Mouse (Mus musculus) hindbrain, embryonic 15.5 days (tissue): ENCODE data around the gene Abcb10. TPM values are rescaled to one million over a fixed set of nuclear protein-coding genes. Genes with fewer than 3 reads are reported as not detected.
"Not testable (repeated sequence)": the region's sequence is repeated elsewhere in the genome, so short reads cannot be mapped to it uniquely, and the experiment has no call there.

Experiments
- ATAC-seq: fragments of 200-750 bp; cut with Nextera tagmentation; 2 replicates; pipeline ENCODE4 v1.8.0; 2017; ENCODE audit warnings: low read depth, moderate number of reproducible peaks, moderate TSS enrichment; ENCODE audit not compliant: low FRiP score
- H3K27ac ChIP-seq: fragments of 300-500 bp; sonication (generic); replicated peaks from 2 replicates; pipeline ENCODE4 v1.5.1; 2015; ENCODE audit warnings: mild to moderate bottlenecking, inconsistent platforms
- H3K27me3 ChIP-seq: fragments of 300-500 bp; sonication (generic); 2 replicates; pipeline ENCODE4 v1.6.1; 2015; ENCODE audit warnings: control low read depth, inconsistent platforms
- H3K36me3 ChIP-seq: fragments of 300-500 bp; sonication (generic); 2 replicates; pipeline ENCODE4 v1.6.1; 2015; ENCODE audit warnings: control low read depth, inconsistent platforms
- H3K4me1 ChIP-seq: fragments of 300-500 bp; sonication (generic); replicated peaks from 2 replicates; pipeline ENCODE4 v1.6.1; 2015; ENCODE audit warnings: control low read depth, inconsistent platforms
- H3K4me2 ChIP-seq: fragments of 300-500 bp; sonication (generic); 2 replicates; pipeline ENCODE4 v1.6.1; 2015; ENCODE audit warnings: moderate library complexity, mild to moderate bottlenecking, inconsistent platforms
- H3K4me3 ChIP-seq: fragments of 300-500 bp; sonication (generic); 2 replicates; pipeline ENCODE4 v1.5.1; 2015; ENCODE audit warnings: mild to moderate bottlenecking, inconsistent platforms
- H3K9ac ChIP-seq: fragments of 300-500 bp; sonication (generic); 2 replicates; pipeline ENCODE4 v1.6.1; 2015; ENCODE audit warnings: inconsistent platforms
- H3K9me3 ChIP-seq: fragments of 300-500 bp; sonication (generic); 2 replicates; pipeline ENCODE4 v1.6.1; 2016; ENCODE audit warnings: control low read depth, inconsistent platforms
- WGBS: fragments of 180-500 bp; shearing (Covaris S2); methylation state at CpG from one replicate; pipeline ENCODE4 v1.1.7; 2015; 5-methylcytosine and 5-hydroxymethylcytosine counted together
- polyA plus RNA-seq: library from polyadenylated mRNA; unstranded; fragments of >200 nt; fragmentation: Nextera tagmentation; extraction: Ambion mirVana; gene quantifications from 2 replicates; pipeline ENCODE4 v1.2.1, GENCODE M21; 2015

Gene Abcb10
- 14.9 and 15.2 TPM in 2 replicates for polyA plus RNA-seq

DNA sequence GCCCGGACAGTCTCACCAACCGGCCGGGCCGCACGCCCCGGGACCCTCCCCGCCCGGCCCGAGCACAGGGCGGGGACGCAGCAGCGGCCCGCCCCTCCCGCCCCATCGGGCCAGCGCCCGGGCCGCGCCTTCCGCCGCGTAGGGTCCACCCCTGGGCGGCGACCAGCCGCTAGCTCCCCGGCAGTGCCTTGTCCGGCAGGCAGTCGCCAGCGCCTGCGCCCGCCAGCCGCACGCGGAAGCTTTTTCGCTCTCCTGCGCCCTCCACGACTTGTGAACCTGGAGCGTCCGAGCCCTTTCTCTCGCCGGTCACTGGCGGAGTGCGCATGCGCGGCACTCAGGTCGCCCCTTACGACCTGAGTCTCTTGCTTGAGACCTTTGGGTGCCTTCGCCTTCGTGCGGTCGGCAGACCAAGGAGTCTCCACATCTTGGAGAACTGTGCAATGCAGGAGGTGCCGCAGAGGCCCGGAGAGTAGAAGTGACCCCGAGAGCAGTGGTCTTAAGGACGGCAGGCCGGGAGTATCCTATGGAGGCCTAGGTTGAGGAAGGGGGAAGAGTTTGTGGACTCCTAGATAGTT, at the start of gene Abcb10:
Gene Abcb10 (minus strand): TSS at position 297 of the 575 bp plus-strand sequence.
- peak within 1 kb of the TSS; percentile 75 for H3K27ac ChIP-seq
- H3K4me1 ChIP-seq = peaks cover 29% of the 10 kb centered on the region
- peak; percentile 95 for ATAC-seq
- H3K9ac ChIP-seq = peak within 1 kb of the TSS; percentile 73
- WGBS = 1% methylated on average over 44 of the region's 56 CpGs
- no peaks in the 10 kb centered on the region for H3K27me3 ChIP-seq
- H3K4me2 ChIP-seq = peak within 1 kb of the TSS; percentile 77
- peak within 1 kb of the TSS; percentile 81 for H3K4me3 ChIP-seq
- H3K36me3 ChIP-seq = no peaks in the 10 kb centered on the region
- no peaks in the 10 kb centered on the region for H3K9me3 ChIP-seq

DNA sequence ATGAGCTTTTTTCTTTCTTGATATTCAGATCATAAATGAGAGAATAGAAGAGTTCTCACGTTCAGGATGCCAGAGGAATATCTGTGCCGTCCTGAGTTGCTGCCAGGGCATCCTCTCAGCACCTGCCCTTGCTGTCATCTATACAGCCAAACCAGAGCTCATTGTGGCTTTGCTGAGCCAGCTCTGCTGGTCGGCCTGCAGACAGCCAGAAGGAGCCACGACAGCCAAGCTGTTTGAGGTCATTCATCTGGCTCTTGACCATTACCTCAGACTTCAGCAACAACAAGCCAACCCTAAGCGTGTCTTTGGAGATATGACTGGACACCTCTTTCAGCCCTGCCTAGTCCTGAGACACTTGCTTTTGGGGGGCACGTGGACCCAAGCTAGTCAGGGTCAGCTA, 44.9 kb upstream of the Abcb10 start:
- no peaks in the 10 kb centered on the region for H3K27me3 ChIP-seq
- peaks cover 53% of the 10 kb centered on the region for H3K36me3 ChIP-seq
- H3K9ac ChIP-seq = no peak overlapping the region
- no peak overlapping the region for H3K4me2 ChIP-seq
- peaks cover 7% of the 10 kb centered on the region; the same call in 1 of the 2 replicates for H3K4me1 ChIP-seq
- H3K9me3 ChIP-seq = no peaks in the 10 kb centered on the region
- no peak overlapping the region for H3K4me3 ChIP-seq
- 93% methylated on average over 6 of the region's 6 CpGs for WGBS
- H3K27ac ChIP-seq = no peak overlapping the region
- ATAC-seq = no peak

GRCm38 (mm10) chr8:124026265-124026664, 43.3 kb upstream of the Abcb10 start:
- 82% methylated on average over 2 of the region's 2 CpGs for WGBS
- H3K36me3 ChIP-seq = peaks cover 45% of the 10 kb centered on the region
- not testable (repeated sequence) for H3K9me3 ChIP-seq

DNA sequence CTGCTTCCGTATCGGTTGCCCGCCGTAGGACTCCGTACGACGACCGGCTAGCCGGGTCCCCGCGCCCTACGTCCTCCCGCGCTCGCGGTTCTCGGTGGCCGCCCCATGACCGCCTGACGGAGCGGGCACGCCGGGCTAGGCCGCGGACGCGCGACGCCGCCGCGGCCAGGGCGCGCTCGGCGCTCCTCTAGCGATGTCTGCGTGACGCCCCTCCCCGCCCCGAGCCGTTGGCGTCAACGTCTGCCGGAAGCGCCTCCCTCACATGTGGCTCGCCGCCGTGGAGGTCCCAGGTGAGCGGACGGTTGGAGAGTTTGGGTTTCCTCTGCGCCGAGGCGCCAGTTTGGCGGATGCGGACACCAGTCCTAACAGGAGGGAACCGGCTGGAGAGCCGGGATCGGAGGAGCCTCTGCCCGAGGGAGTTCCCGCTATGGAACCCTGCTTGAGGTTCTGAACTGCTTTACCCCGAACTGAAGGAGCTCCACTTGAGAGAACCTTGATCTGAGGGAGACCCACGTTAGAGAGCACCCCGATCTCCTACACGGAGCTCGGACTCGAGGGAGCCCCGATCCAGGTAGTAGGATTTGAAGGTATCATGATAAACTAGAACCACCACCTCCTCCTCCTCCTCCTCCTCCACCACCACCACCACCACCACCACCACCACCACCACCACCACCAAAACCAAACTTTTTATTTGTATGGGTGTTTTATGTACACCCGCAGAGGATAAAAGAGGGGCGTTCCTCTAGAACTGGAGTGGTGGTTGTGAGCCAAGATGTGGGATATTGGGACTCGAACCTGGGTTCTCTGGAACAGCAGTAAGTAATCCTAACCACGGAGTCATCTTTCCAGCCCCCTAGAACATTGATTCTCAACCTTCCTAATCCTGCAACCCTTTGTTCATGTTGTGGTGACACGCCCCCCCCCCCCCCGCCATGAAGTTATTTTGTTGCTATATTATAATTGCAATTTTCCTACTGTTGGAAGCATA, 38.6 kb upstream of the Abcb10 start, which contains the start of the genes Taf5l and Urb2:
Gene Taf5l (minus strand): TSS at position 161 of the 991 bp plus-strand sequence.
Gene Urb2 (plus strand): TSS at position 272 of the 991 bp plus-strand sequence.
- H3K4me2 ChIP-seq = peak within 1 kb of the TSS; percentile 60
- 2% methylated on average over 73 of the region's 74 CpGs for WGBS
- peak; percentile 95 for ATAC-seq
- H3K27ac ChIP-seq = peak within 1 kb of the TSS; percentile 93
- H3K9me3 ChIP-seq = no peaks in the 10 kb centered on the region
- H3K27me3 ChIP-seq = no peaks in the 10 kb centered on the region
- peaks cover 28% of the 10 kb centered on the region for H3K4me1 ChIP-seq
- H3K36me3 ChIP-seq = peaks cover 8% of the 10 kb centered on the region
- peak within 1 kb of the TSS; percentile 64 for H3K4me3 ChIP-seq
- peak within 1 kb of the TSS; percentile 59 for H3K9ac ChIP-seq

More at GRCm38 (mm10) chr8:124026265-124026664, 43.3 kb upstream of the Abcb10 start:
- not testable (repeated sequence) for H3K4me2 ChIP-seq, H3K27ac ChIP-seq, ATAC-seq, H3K9ac ChIP-seq, H3K27me3 ChIP-seq, H3K4me3 ChIP-seq
- peaks cover 14% of the 10 kb centered on the region for H3K4me1 ChIP-seq

GRCm38 (mm10) chr8:124020439-124021236, 37.7 kb upstream of the Abcb10 start:
- peak overlapping the region; percentile 64 for H3K4me3 ChIP-seq

DNA sequence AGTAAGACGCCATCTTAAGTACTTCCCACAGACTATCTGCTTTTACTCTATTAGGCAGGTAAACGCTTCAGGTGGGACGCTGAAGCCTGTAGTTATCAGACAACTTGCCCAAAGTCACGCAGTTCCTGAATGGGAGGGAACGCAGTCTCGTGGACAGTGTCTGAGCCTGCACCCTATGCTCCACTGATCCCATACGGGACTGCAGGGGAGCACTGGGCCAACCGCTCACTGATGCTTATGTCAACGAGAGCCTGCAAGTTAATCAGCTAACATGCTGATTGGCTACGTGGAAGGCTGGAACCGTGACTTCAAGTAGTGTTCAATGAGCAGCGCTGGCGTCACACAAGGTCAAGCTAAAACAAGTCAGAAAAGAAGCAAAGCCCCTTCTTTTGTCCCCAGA, 36.9 kb upstream of the Abcb10 start:
- Histone ChIP-seq H3K36me3 (no peaks in the 10 kb centered on the region), H3K9ac (no peak overlapping the region), H3K4me1 (peaks cover 28% of the 10 kb centered on the region), H3K4me3 (peak overlapping the region; percentile 64), H3K27ac (no peak overlapping the region), H3K4me2 (peak overlapping the region; percentile 60), H3K27me3 (no peaks in the 10 kb centered on the region), H3K9me3 (no peaks in the 10 kb centered on the region)
- ATAC-seq = no peak
- 38% methylated on average over 13 of the region's 13 CpGs for WGBS

More at GRCm38 (mm10) chr8:124020439-124021236, 37.7 kb upstream of the Abcb10 start:
- H3K27me3 ChIP-seq = no peaks in the 10 kb centered on the region
- peaks cover 28% of the 10 kb centered on the region for H3K4me1 ChIP-seq
- H3K27ac ChIP-seq = peak overlapping the region; percentile 93
- no peaks in the 10 kb centered on the region for H3K9me3 ChIP-seq
- H3K4me2 ChIP-seq = peak overlapping the region; percentile 60
- ATAC-seq = peak; percentile 88
- peak overlapping the region; percentile 59 for H3K9ac ChIP-seq
- peaks cover 3% of the 10 kb centered on the region; the same call in 1 of the 2 replicates for H3K36me3 ChIP-seq
- under 1% methylated on average over 51 of the region's 87 CpGs for WGBS

GRCm38 (mm10) chr8:124014751-124015150, 31.8 kb upstream of the Abcb10 start:
- no peaks in the 10 kb centered on the region for H3K36me3 ChIP-seq
- no peak overlapping the region for H3K4me3 ChIP-seq
- peaks cover 6% of the 10 kb centered on the region for H3K4me1 ChIP-seq
- no peak overlapping the region for H3K4me2 ChIP-seq
- no peaks in the 10 kb centered on the region for H3K27me3 ChIP-seq
- no peak overlapping the region for H3K27ac ChIP-seq
- no peak for ATAC-seq
- 89% methylated on average over 3 of the region's 3 CpGs for WGBS
- no peaks in the 10 kb centered on the region for H3K9me3 ChIP-seq
- no peak overlapping the region for H3K9ac ChIP-seq

GRCm38 (mm10) chr8:124014299-124014698, 31.4 kb upstream of the Abcb10 start:
- 93% methylated on average over 7 of the region's 7 CpGs for WGBS
- not testable (repeated sequence) for H3K4me3 ChIP-seq, H3K36me3 ChIP-seq, ATAC-seq, H3K9ac ChIP-seq, H3K27ac ChIP-seq, H3K4me1 ChIP-seq, H3K4me2 ChIP-seq, H3K9me3 ChIP-seq, H3K27me3 ChIP-seq

- WGBS = 97% methylated on average over 3 of the region's 3 CpGs
These were observed 29.2 kb upstream of the Abcb10 start for GRCm38 (mm10) chr8:124011989-124012586.

GRCm38 (mm10) chr8:124011580-124011979, 28.7 kb upstream of the Abcb10 start:
- WGBS = 94% methylated on average over 3 of the region's 3 CpGs
- no peaks in the 10 kb centered on the region for H3K4me1 ChIP-seq
- H3K9ac ChIP-seq = no peak overlapping the region
- no peak overlapping the region for H3K27ac ChIP-seq
- H3K9me3 ChIP-seq = no peaks in the 10 kb centered on the region
- peaks cover 18% of the 10 kb centered on the region for H3K36me3 ChIP-seq
- no peak for ATAC-seq
- H3K4me2 ChIP-seq = no peak overlapping the region
- H3K27me3 ChIP-seq = no peaks in the 10 kb centered on the region
- H3K4me3 ChIP-seq = no peak overlapping the region

More at GRCm38 (mm10) chr8:124011989-124012586, 29.2 kb upstream of the Abcb10 start:
- Histone ChIP-seq H3K4me2 (no peak overlapping the region), H3K4me1 (no peaks in the 10 kb centered on the region), H3K9ac (no peak overlapping the region), H3K4me3 (no peak overlapping the region), H3K9me3 (no peaks in the 10 kb centered on the region), H3K27ac (no peak overlapping the region), H3K27me3 (no peaks in the 10 kb centered on the region), H3K36me3 (peaks cover 14% of the 10 kb centered on the region)
- no peak for ATAC-seq

DNA sequence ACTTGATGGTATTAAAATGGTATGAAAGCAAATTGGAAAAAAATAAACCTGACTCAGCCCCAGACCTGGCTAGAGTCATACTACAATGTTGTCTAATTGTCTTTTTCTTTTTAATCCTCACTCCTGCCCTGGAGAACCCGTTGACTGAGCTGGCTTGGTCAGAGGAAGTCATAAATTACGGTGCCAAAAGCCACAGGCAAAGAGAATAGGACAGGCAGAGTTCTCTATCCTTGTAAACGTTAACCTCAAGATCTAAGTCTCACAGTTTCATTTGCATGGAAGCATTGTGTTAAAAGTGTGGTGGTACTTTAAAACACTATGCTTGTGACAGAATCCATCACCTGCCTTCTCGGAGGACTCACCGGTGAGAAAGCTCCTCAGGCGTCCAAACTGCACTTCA, 24.9 kb upstream of the Abcb10 start:
- no peaks in the 10 kb centered on the region for H3K9me3 ChIP-seq
- H3K27me3 ChIP-seq = no peaks in the 10 kb centered on the region
- H3K9ac ChIP-seq = no peak overlapping the region
- no peak for ATAC-seq
- WGBS = 87% methylated on average over 6 of the region's 6 CpGs
- H3K36me3 ChIP-seq = peaks cover 52% of the 10 kb centered on the region
- H3K27ac ChIP-seq = no peak overlapping the region
- H3K4me1 ChIP-seq = no peaks in the 10 kb centered on the region
- no peak overlapping the region for H3K4me3 ChIP-seq
- no peak overlapping the region for H3K4me2 ChIP-seq
